28 mouse cellular contexts compared by ENCODE assay signal in the genomic region with DNA sequence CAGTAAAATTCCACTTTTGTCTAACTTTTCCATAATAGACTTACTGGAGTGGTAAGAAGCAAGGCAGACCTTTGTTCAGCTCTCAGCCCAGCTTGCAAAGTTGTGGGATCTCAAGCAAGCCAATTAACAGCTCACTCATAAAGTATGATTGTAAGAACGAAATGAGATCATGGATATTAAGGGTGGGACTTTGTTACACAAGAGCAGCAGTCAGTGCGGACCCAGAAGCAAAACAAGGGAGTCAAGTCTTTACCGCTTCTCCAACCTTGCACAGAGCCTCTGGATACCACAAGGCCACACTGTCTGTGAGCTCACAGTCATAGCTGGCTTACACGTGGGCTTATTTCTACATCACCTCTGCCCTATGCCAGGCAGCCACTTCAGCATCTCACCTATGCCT. TPM values are rescaled to one million over a fixed set of nuclear protein-coding genes. Genes with fewer than 3 reads are reported as not detected.
A peak's percentile ranks its signal among the peaks of the same experiment; 100 is the strongest.
DNase-seq lines count a peak whose midpoint lies in the region; ATAC-seq lines count a peak whose summit lies in the region.
"Had no signal": no experiment of that assay in that cellular context is flagged by ENCODE, and none has a peak within 500 bp of the region (broad histone marks: within the 10 kb centered on the region; RNA-seq: fewer than 3 reads in every experiment).

No protein-coding gene starts in this region.

- H3K27me3 ChIP-seq in limb, embryonic 12.5 days = peaks cover 48% of the 10 kb centered on the region
- H3K27me3 ChIP-seq in limb, embryonic 10.5 days (ENCODE audit: low read depth, poor library complexity, severe bottlenecking) = peaks cover 5% of the 10 kb centered on the region; the same call in 1 of the 2 replicates
- no peaks in the 10 kb centered on the region for H3K27me3 ChIP-seq in intestine, embryonic 15.5 days (replicated peaks)
- H3K27me3 ChIP-seq: CH12.LX; forebrain, embryonic 12.5 days; heart, embryonic 13.5 days; liver, embryonic 13.5 days; midbrain, embryonic 13.5 days; neural tube, embryonic 12.5 days had no signal

- H3K9me3 ChIP-seq in limb, embryonic 12.5 days = no peaks in the 10 kb centered on the region
- no peaks in the 10 kb centered on the region for H3K9me3 ChIP-seq in limb, embryonic 10.5 days (replicated peaks)
- H3K9me3 ChIP-seq in intestine, embryonic 15.5 days = no peaks in the 10 kb centered on the region
- H3K9me3 ChIP-seq: forebrain, embryonic 12.5 days; heart, embryonic 13.5 days; hindbrain, embryonic 10.5 days; liver, embryonic 13.5 days; midbrain, embryonic 13.5 days; neural tube, embryonic 12.5 days had no signal

- H3K4me3 ChIP-seq in limb, embryonic 12.5 days (replicated peaks) = no peak overlapping the region
- no peak overlapping the region for H3K4me3 ChIP-seq in limb, embryonic 10.5 days
- H3K4me3 ChIP-seq in intestine, embryonic 15.5 days (replicated peaks) = no peak overlapping the region
- H3K4me3 ChIP-seq: forebrain, embryonic 12.5 days; heart, embryonic 13.5 days; hindbrain, embryonic 10.5 days; liver, embryonic 13.5 days; midbrain, embryonic 13.5 days; neural tube, embryonic 12.5 days had no signal

- H3K4me2 ChIP-seq in limb, embryonic 12.5 days = no peak overlapping the region
- no peak overlapping the region for H3K4me2 ChIP-seq in intestine, embryonic 15.5 days (replicated peaks)
- H3K4me2 ChIP-seq: forebrain, embryonic 12.5 days; heart, embryonic 13.5 days; liver, embryonic 13.5 days; midbrain, embryonic 13.5 days; neural tube, embryonic 12.5 days had no signal

- no peaks in the 10 kb centered on the region for H3K36me3 ChIP-seq in limb, embryonic 12.5 days
- H3K36me3 ChIP-seq in limb, embryonic 10.5 days = no peaks in the 10 kb centered on the region
- H3K36me3 ChIP-seq in intestine, embryonic 15.5 days = no peaks in the 10 kb centered on the region
- H3K36me3 ChIP-seq: forebrain, embryonic 12.5 days; G1E; heart, embryonic 13.5 days; hindbrain, embryonic 10.5 days; liver, embryonic 13.5 days; midbrain, embryonic 13.5 days; neural tube, embryonic 12.5 days had no signal

- intact Hi-C loops in heart, postnatal 10 days (cut with DNase I) = no loop called here

- no peak; the same call in 1 of the 2 replicates for ATAC-seq in limb, embryonic 12.5 days (ENCODE audit: insufficient number of reproducible peaks, insufficient read depth, low FRiP score, low TSS enrichment, low read depth)
- no peak for ATAC-seq in intestine, embryonic 15.5 days
- ATAC-seq: activated CD4-positive, CD25-positive, alpha-beta regulatory T cell, adult 4 months; hindbrain, embryonic 16.5 days; intestine, embryonic 16.5 days; midbrain, embryonic 13.5 days had no signal

- H3K9ac ChIP-seq in limb, embryonic 12.5 days (replicated peaks) = no peak overlapping the region
- no peak overlapping the region for H3K9ac ChIP-seq in intestine, embryonic 15.5 days
- H3K9ac ChIP-seq: forebrain, embryonic 12.5 days; heart, embryonic 13.5 days; liver, embryonic 13.5 days; midbrain, embryonic 13.5 days; neural tube, embryonic 12.5 days had no signal

- peaks cover under 1% of the 10 kb centered on the region for H3K4me1 ChIP-seq in limb, embryonic 12.5 days (replicated peaks)
- peaks cover 5% of the 10 kb centered on the region for H3K4me1 ChIP-seq in limb, embryonic 10.5 days
- no peaks in the 10 kb centered on the region for H3K4me1 ChIP-seq in intestine, embryonic 15.5 days (replicated peaks)
- H3K4me1 ChIP-seq: forebrain, embryonic 12.5 days; heart, embryonic 13.5 days; hindbrain, embryonic 10.5 days; liver, embryonic 13.5 days; midbrain, embryonic 13.5 days; neural tube, embryonic 12.5 days had no signal

- peak; percentile 15 for DNase-seq in heart, adult 8-10 months (ENCODE audit: low spot score)
- no peak for DNase-seq in heart, postnatal 4 days
- no peak for DNase-seq in limb, embryonic 10.5 days (ENCODE audit: low spot score)
- DNase-seq in heart, postnatal 10 days = peak; percentile 23 to 26
- DNase-seq in layer of hippocampus, adult 11-12 months (ENCODE audit: low spot score) = no peak
- DNase-seq: adrenal gland, adult 8-10 months; B cell, adult 2 months; cerebellum, adult 18-20 months; cerebellum, postnatal 14 days; gastrocnemius, postnatal 14 days; kidney, postnatal 14 days; liver, embryonic 13.5 days; lung, adult 2 months; lung, postnatal 14 days; retina, postnatal 1 day; thymus, postnatal 14 days had no signal

- H3K27ac ChIP-seq in limb, embryonic 12.5 days = 0 out of 2 replicates have a peak overlapping the region, but pooled peaks have one; percentile 23
- no peak overlapping the region for H3K27ac ChIP-seq in limb, embryonic 10.5 days
- no peak overlapping the region for H3K27ac ChIP-seq in intestine, embryonic 15.5 days
- H3K27ac ChIP-seq: forebrain, embryonic 12.5 days; heart, embryonic 13.5 days; hindbrain, embryonic 10.5 days; liver, embryonic 13.5 days; midbrain, embryonic 13.5 days; neural tube, embryonic 12.5 days had no signal

- WGBS in limb, embryonic 12.5 days = 84% methylated on average over 4 of the region's 4 CpGs
- WGBS in limb, embryonic 10.5 days = 84% methylated on average over 4 of the region's 4 CpGs
- WGBS in intestine, embryonic 15.5 days = 64% methylated on average over 4 of the region's 4 CpGs

RNA-seq across cellular contexts. Expression of a gene that starts 54.6 kb away (rescaled TPM):
- total RNA-seq in heart, adult 8-10 months (2022) = under 1 TPM; 0.22 to 0.34 (median 0.23) TPM
- under 1 TPM; 0.07 to 0.14 TPM for total RNA-seq in heart, postnatal 4 days (2021)
- 0.21 and 0.40 TPM in 2 replicates for polyA plus RNA-seq in limb, embryonic 12.5 days (2016; fragmentation: Nextera tagmentation; extraction: Ambion mirVana)
- polyA plus RNA-seq in limb, embryonic 10.5 days (2016; fragmentation: Nextera tagmentation; extraction: Ambion mirVana) = 0.09 and 0.13 TPM in 2 replicates
- total RNA-seq in heart, postnatal 10 days (2021) = under 1 TPM; 0.15 to 0.26 TPM
- polyA plus RNA-seq in intestine, embryonic 15.5 days (2015; fragmentation: Nextera tagmentation; extraction: Ambion mirVana) = 0.20 and 0.33 TPM in 2 replicates
- total RNA-seq: CH12.LX had no signal
- polyA plus RNA-seq: activated CD4-positive, CD25-positive, alpha-beta regulatory T cell, adult 4 months; liver, embryonic 13.5 days had no signal

Comparison
In these comparisons a context has a peak if more than half of its experiments do, and no peak if none do; other contexts are left out.
1. DNase-seq: peak in heart, adult 8-10 months (single experiment) and heart, postnatal 10 days (2 of 2); none in heart, postnatal 4 days (single experiment), limb, embryonic 10.5 days (single experiment) and layer of hippocampus, adult 11-12 months (single experiment).